Mouse (Mus musculus) heart, embryonic 10.5 days (tissue): Measurements from ENCODE around the gene Ksr1. TPM values are rescaled to one million over a fixed set of nuclear protein-coding genes. Genes with fewer than 3 reads are reported as not detected.

ENCODE experiments used
- DNase-seq: peaks from one replicate; pipeline ENCODE4 v3.0.0-alpha.2; 2017; ENCODE audit warnings: low spot score
- H3K27ac ChIP-seq: fragments of 300-500 bp; sonication (generic); 2 replicates; pipeline ENCODE4 v1.5.1; 2016; ENCODE audit warnings: mild to moderate bottlenecking
- H3K27me3 ChIP-seq: fragments of 300-500 bp; sonication (generic); 2 replicates; pipeline ENCODE4 v1.6.1; 2016; ENCODE audit warnings: mild to moderate bottlenecking; ENCODE audit not compliant: poor library complexity, insufficient read depth, severe bottlenecking
- H3K36me3 ChIP-seq: fragments of 300-500 bp; sonication (generic); 2 replicates; pipeline ENCODE4 v1.6.1; 2016; ENCODE audit warnings: mild to moderate bottlenecking, moderate library complexity
- H3K4me1 ChIP-seq: fragments of 300-500 bp; sonication (generic); 2 replicates; pipeline ENCODE4 v1.6.1; 2016; ENCODE audit warnings: mild to moderate bottlenecking
- H3K4me3 ChIP-seq: fragments of 300-500 bp; sonication (generic); 2 replicates; pipeline ENCODE4 v1.5.1; 2016; ENCODE audit warnings: mild to moderate bottlenecking, moderate library complexity
- H3K9me3 ChIP-seq: fragments of 300-500 bp; sonication (generic); 2 replicates; pipeline ENCODE4 v1.6.1; 2016; ENCODE audit warnings: mild to moderate bottlenecking, moderate library complexity
- WGBS: fragments of 180-500 bp; shearing (Covaris S2); methylation state at CpG from one replicate; pipeline ENCODE4 v1.1.7; 2016; 5-methylcytosine and 5-hydroxymethylcytosine counted together
- polyA plus RNA-seq: library from polyadenylated mRNA; unstranded; fragments of >200 nt; fragmentation: Nextera tagmentation; extraction: Ambion mirVana; gene quantifications from 2 replicates; pipeline ENCODE4 v1.2.1, GENCODE M21; 2016

Gene Ksr1
- polyA plus RNA-seq, 1 experiment from 2014 or later, result 1.9 TPM

DNA sequence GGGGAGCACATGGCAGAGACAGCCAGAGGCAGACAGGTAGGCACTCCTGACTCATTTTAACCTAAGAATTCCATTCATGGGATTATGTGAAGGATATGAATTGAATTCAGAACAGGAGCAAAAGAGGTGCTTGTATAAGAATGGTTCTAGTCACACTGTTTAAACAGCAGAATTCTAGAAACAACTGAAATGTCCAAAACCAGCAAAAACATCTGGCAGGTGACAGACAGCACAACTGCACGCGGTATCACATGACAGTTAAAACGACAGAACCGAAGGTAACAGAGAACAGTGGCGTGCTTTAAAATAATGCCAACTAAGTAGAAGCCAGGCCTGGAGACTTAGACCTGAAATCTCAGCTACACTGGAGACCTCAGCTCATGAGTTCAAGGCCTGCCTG lies 13.2 kb downstream of the Ksr1 start:
- Histone ChIP-seq H3K4me3 (no peak overlapping the region), H3K27ac (no peak overlapping the region), H3K4me1 (peaks cover 82% of the 10 kb centered on the region), H3K9me3 (no peaks in the 10 kb centered on the region), H3K36me3 (0 out of 2 replicates have a peak, but pooled peaks cover 5% of the 10 kb centered on the region), H3K27me3 (no peaks in the 10 kb centered on the region)
- WGBS, result 85% methylated on average over 5 of the region's 5 CpGs
- DNase-seq, result no peak

DNA sequence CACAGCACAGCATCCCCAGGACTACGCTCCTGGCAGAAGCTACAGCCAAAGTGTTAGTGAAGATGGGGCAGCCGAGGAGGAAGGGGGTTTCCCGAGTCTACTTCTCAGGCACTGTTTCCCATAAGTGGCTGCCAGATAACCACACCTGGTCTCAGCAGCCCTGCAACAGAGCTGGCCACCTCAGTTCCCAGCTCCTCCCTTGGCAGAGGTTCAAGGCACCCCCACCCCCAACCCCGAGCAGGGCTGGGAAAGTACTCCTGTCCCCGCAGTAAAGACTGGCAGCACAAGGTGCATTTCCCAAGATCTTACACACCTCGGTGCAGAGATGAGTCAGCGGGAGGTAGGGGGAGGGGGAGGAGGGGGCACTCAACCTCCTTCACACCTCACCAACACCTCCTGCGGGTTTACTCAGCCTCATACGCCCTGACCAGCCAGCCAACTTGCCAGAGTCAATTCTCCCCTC lies 14.2 kb downstream of the Ksr1 start:
- Histone ChIP-seq H3K27ac (peak overlapping the region; percentile 59; the same call in 1 of the 2 replicates), H3K4me3 (no peak overlapping the region), H3K27me3 (no peaks in the 10 kb centered on the region), H3K9me3 (no peaks in the 10 kb centered on the region), H3K4me1 (peaks cover 86% of the 10 kb centered on the region), H3K36me3 (0 out of 2 replicates have a peak, but pooled peaks cover 7% of the 10 kb centered on the region)
- WGBS, result 44% methylated on average over 9 of the region's 9 CpGs
- no peak for DNase-seq

GRCm38 (mm10) chr11:79129388-79130356 lies 16.5 kb downstream of the Ksr1 start:
- 54% methylated on average over 13 of the region's 13 CpGs for whole genome bisulfite sequencing
- no peak for DNase-seq
- Histone ChIP-seq H3K4me1 (peaks cover 79% of the 10 kb centered on the region), H3K9me3 (no peaks in the 10 kb centered on the region), H3K27me3 (no peaks in the 10 kb centered on the region), H3K4me3 (no peak overlapping the region), H3K27ac (peak overlapping the region; percentile 50; the same call in 1 of the 2 replicates), H3K36me3 (0 out of 2 replicates have a peak, but pooled peaks cover 4% of the 10 kb centered on the region)

GRCm38 (mm10) chr11:79128233-79128632 lies 18.0 kb downstream of the Ksr1 start:
- Histone ChIP-seq H3K27me3 (no peaks in the 10 kb centered on the region), H3K27ac (no peak overlapping the region), H3K4me1 (peaks cover 75% of the 10 kb centered on the region), H3K36me3 (0 out of 2 replicates have a peak, but pooled peaks cover 4% of the 10 kb centered on the region), H3K9me3 (no peaks in the 10 kb centered on the region), H3K4me3 (no peak overlapping the region)
- WGBS, result 90% methylated on average over 7 of the region's 7 CpGs
- DNase-seq, result no peak

- Histone ChIP-seq H3K27me3 (no peaks in the 10 kb centered on the region), H3K4me3 (no peak overlapping the region), H3K36me3 (0 out of 2 replicates have a peak, but pooled peaks cover 4% of the 10 kb centered on the region), H3K27ac (peak overlapping the region; percentile 13; the same call in 1 of the 2 replicates), H3K9me3 (no peaks in the 10 kb centered on the region), H3K4me1 (peaks cover 75% of the 10 kb centered on the region)
- 66% methylated on average over 3 of the region's 3 CpGs for WGBS
- no peak for DNase-seq
Observed at GRCm38 (mm10) chr11:79126963-79127362, 19.2 kb downstream of the Ksr1 start.

DNA sequence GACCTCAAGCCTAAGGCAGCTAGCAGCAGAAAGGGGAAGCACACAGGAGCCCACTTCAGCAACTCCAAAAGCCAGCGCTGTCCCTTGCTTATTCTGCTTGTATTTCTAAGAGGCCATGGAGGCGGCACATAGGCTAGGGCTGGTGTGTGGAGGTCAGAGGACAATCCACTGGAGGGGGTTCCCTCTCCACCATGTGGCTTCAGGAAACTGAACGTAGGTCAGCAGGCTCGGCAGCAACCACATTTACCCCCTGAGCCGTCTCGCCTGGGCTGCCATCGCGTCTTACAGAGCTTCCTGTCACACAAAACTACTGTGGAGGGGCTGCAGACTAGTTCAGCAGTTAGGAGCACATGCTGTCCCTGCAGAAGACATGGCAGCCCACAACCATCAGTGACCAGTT lies 20.4 kb downstream of the Ksr1 start:
- H3K9me3 ChIP-seq, result no peaks in the 10 kb centered on the region
- H3K27ac ChIP-seq, result peak overlapping the region; percentile 26; the same call in 1 of the 2 replicates
- peaks cover 75% of the 10 kb centered on the region for H3K4me1 ChIP-seq
- no peaks in the 10 kb centered on the region for H3K27me3 ChIP-seq
- H3K36me3 ChIP-seq, result 0 out of 2 replicates have a peak, but pooled peaks cover 4% of the 10 kb centered on the region
- DNase-seq, result no peak
- 65% methylated on average over 8 of the region's 8 CpGs for WGBS
- no peak overlapping the region for H3K4me3 ChIP-seq

DNA sequence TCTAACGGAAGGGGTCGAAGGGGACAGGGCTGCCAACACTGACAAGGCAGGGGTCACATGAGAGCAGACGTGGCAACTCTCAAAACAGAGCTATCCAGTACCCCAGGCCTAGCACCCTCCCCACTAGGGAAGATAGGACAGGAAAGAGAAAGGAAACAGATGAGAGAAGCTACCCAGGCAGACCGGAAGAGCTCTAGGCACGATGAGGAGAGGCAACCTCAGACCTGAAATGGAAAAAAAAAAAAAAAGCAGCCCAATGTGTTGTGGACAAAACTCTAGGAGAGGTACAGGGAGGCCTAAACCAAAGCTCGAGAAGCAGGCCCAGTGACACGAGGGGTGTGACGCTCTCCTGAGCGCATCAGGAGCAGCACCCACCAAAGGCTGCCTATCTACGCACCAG lies 23.7 kb downstream of the Ksr1 start:
- Histone ChIP-seq H3K4me1 (peaks cover 67% of the 10 kb centered on the region), H3K27me3 (no peaks in the 10 kb centered on the region), H3K36me3 (no peaks in the 10 kb centered on the region), H3K9me3 (no peaks in the 10 kb centered on the region), H3K27ac (peak overlapping the region; percentile 56; the same call in 1 of the 2 replicates), H3K4me3 (no peak overlapping the region)
- WGBS, result 74% methylated on average over 10 of the region's 10 CpGs
- DNase-seq, result no peak

DNA sequence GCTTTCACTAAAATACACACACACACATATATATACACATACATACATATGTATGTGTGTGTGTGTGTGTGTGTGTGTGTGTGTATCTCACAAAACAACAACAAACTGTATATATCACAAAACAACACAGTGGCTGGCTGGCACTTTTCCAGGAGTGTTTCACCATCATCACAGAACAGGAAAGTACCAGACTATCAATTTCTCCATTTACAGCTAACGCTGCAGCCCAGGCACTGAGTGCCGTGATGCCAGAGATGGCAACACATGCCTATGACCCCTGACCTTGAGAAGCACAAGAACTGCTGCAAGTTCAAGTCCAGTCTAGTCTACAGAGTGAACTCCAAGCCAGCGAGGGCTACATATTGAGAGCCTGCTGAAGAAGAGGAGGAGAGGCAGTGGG lies 26.1 kb downstream of the Ksr1 start:
- Histone ChIP-seq H3K9me3 (no peaks in the 10 kb centered on the region), H3K4me3 (no peak overlapping the region), H3K27me3 (no peaks in the 10 kb centered on the region), H3K36me3 (no peaks in the 10 kb centered on the region), H3K27ac (no peak overlapping the region), H3K4me1 (peaks cover 72% of the 10 kb centered on the region)
- WGBS, result 73% methylated on average over 3 of the region's 3 CpGs
- DNase-seq, result no peak

DNA sequence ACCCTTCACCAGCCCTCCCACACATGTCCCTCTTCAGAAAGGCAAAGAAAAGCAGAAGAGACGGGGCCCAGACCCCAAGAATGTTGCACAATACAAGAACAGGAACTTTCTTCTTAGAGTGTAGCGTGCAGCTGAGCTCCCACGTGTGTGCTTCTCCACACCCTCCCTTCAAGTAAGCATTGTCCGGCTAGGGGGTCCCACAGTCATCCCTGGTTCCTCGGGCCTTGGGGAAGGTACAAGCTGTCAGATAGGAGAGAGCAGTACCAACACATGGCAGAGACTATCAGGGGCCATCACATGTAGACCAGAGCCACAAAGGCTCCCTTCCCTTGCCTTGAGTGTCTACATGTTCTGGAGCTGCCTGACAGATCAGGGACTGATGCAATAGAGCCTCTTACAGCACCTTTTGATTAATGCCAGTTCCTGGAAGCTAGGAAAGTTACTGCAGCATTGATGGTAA lies 27.3 kb downstream of the Ksr1 start:
- 81% methylated on average over 5 of the region's 5 CpGs for WGBS
- H3K27ac ChIP-seq, result peak overlapping the region; percentile 9; the same call in 1 of the 2 replicates
- H3K9me3 ChIP-seq, result no peaks in the 10 kb centered on the region
- DNase-seq, result no peak
- peaks cover 81% of the 10 kb centered on the region for H3K4me1 ChIP-seq
- H3K4me3 ChIP-seq, result no peak overlapping the region
- no peaks in the 10 kb centered on the region for H3K27me3 ChIP-seq
- no peaks in the 10 kb centered on the region for H3K36me3 ChIP-seq

DNA sequence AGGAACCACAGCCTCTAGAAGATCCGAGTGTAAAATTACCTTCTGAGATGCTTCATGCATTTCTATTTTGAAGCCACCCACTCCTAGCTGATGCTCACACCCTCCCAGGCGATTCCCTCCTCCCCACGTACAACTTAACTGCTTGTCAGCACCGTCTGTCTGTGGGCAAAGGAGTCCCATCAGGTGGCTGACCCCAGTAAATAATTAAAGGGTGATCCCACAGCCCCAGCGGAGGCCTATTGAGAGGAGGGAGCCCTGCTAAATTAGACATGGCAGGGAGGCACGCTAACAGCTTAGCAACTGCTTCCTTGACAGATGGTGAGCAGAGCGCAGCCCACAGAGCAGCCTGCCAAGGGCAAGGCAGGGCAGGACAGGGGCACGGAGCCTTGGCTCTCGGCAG lies 29.5 kb downstream of the Ksr1 start:
- 47% methylated on average over 9 of the region's 9 CpGs for WGBS
- Histone ChIP-seq H3K9me3 (no peaks in the 10 kb centered on the region), H3K27ac (no peak overlapping the region; the same call in 1 of the 2 replicates), H3K36me3 (no peaks in the 10 kb centered on the region), H3K27me3 (no peaks in the 10 kb centered on the region), H3K4me1 (peaks cover 76% of the 10 kb centered on the region), H3K4me3 (no peak overlapping the region)
- DNase-seq, result no peak

DNA sequence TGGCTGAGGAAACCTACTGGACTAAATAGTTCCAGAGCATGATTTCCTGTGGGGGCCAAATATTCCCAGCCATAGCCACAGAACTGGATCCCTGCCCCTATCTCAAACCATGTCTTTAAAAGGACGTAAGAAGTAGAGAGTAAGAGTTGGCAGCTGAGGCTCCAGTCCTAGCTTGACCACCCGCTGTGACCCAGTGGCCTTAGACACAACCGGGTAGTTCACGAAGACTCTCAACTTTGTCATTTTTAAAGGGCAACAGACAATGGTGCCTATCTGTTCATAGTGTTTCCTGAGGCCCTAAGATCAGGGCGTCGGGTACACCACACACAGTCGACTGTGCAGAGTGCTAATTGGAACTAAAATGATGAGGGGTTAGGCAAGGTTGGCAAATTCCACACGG lies 30.5 kb downstream of the Ksr1 start:
- no peak for DNase-seq
- no peaks in the 10 kb centered on the region for H3K27me3 ChIP-seq
- 81% methylated on average over 8 of the region's 8 CpGs for WGBS
- no peaks in the 10 kb centered on the region for H3K36me3 ChIP-seq
- no peak overlapping the region for H3K27ac ChIP-seq
- H3K9me3 ChIP-seq, result no peaks in the 10 kb centered on the region
- peaks cover 70% of the 10 kb centered on the region for H3K4me1 ChIP-seq
- no peak overlapping the region for H3K4me3 ChIP-seq

GRCm38 (mm10) chr11:79114061-79114460 lies 32.1 kb downstream of the Ksr1 start:
- no peaks in the 10 kb centered on the region for H3K27me3 ChIP-seq
- H3K27ac ChIP-seq, result no peak overlapping the region
- no peaks in the 10 kb centered on the region for H3K9me3 ChIP-seq
- no peaks in the 10 kb centered on the region for H3K36me3 ChIP-seq
- H3K4me3 ChIP-seq, result no peak overlapping the region
- peaks cover 68% of the 10 kb centered on the region for H3K4me1 ChIP-seq
- no peak for DNase-seq
- 71% methylated on average over 6 of the region's 6 CpGs for WGBS

- no peaks in the 10 kb centered on the region for H3K36me3 ChIP-seq
- no peak for DNase-seq
- 89% methylated on average over 4 of the region's 4 CpGs for WGBS
- no peaks in the 10 kb centered on the region for H3K27me3 ChIP-seq
- H3K4me1 ChIP-seq, result peaks cover 61% of the 10 kb centered on the region
- H3K9me3 ChIP-seq, result no peaks in the 10 kb centered on the region
- H3K4me3 ChIP-seq, result no peak overlapping the region
- H3K27ac ChIP-seq, result no peak overlapping the region; the same call in 1 of the 2 replicates
Observed at GRCm38 (mm10) chr11:79113397-79113796, 32.8 kb downstream of the Ksr1 start.
